ENCODE assay signal across 26 mouse cellular contexts in genomic region chr11:55217880-55218279, GRCm38 (mm10). TPM values are rescaled to one million over a fixed set of nuclear protein-coding genes. Genes with fewer than 3 reads are reported as not detected.
DNase-seq lines count a peak whose midpoint lies in the region; ATAC-seq and TF ChIP-seq lines count a peak whose summit lies in the region.
"Had no signal": no experiment of that assay in that cellular context is flagged by ENCODE, and none has a peak within 500 bp of the region (broad histone marks: within the 10 kb centered on the region; RNA-seq: fewer than 3 reads in every experiment).

No protein-coding gene starts in this region.

- H3K4me2 ChIP-seq in midbrain, embryonic 11.5 days, result no peak overlapping the region
- H3K4me2 ChIP-seq: forebrain, embryonic 13.5 days; hindbrain, embryonic 13.5 days; limb, embryonic 12.5 days; midbrain, embryonic 12.5 days; stomach, embryonic 15.5 days had no signal

- peak overlapping the region; percentile 96 for H3K27ac ChIP-seq in kidney, adult 2 months (ENCODE audit: insufficient read depth, low read depth, low read length)
- H3K27ac ChIP-seq in midbrain, embryonic 11.5 days (ENCODE audit: low read depth, low read length), result no peak overlapping the region
- H3K27ac ChIP-seq in midbrain, embryonic 10.5 days (replicated peaks), result no peak overlapping the region
- H3K27ac ChIP-seq in small intestine, adult 2 months (ENCODE audit: insufficient read depth, low read depth, low read length), result peak overlapping the region; percentile 85
- H3K27ac ChIP-seq: forebrain, embryonic 13.5 days; heart, adult 2 months; hindbrain, embryonic 13.5 days; limb, embryonic 12.5 days; macrophage; midbrain, embryonic 12.5 days; stomach, embryonic 15.5 days had no signal

- no peak overlapping the region for H3K9ac ChIP-seq in midbrain, embryonic 11.5 days (ENCODE audit: low read length)
- H3K9ac ChIP-seq: forebrain, embryonic 13.5 days; hindbrain, embryonic 13.5 days; limb, embryonic 12.5 days; midbrain, embryonic 12.5 days; stomach, embryonic 15.5 days had no signal

- 57% methylated on average over 7 of the region's 7 CpGs for WGBS in kidney, adult 2 months
- WGBS in midbrain, embryonic 11.5 days, result 92% methylated on average over 7 of the region's 7 CpGs
- 94% methylated on average over 7 of the region's 7 CpGs for WGBS in midbrain, embryonic 10.5 days
- WGBS in small intestine, adult 2 months, result 81% methylated on average over 7 of the region's 7 CpGs
- WGBS in lung, adult 2 months, result 91% methylated on average over 7 of the region's 7 CpGs

- peak; percentile 33 for DNase-seq in adrenal gland, adult 2 months
- no peak for DNase-seq in adrenal gland, adult 8-10 months
- no peak for DNase-seq in kidney, adult 2 months
- DNase-seq in kidney, postnatal 10 days, result no peak
- DNase-seq in midbrain, embryonic 11.5 days (ENCODE audit: low spot score, missing footprints), result peak; percentile 8
- DNase-seq in midbrain, embryonic 10.5 days (ENCODE audit: low spot score), result no peak
- DNase-seq in lung, adult 2 months, result no peak
- DNase-seq: adrenal gland, postnatal 25 days; cerebellum, adult 18-20 months; gastrocnemius, postnatal 25 days; heart, adult 2 months; layer of hippocampus, adult 9-11 months; right cerebral cortex, adult 18-20 months; spleen, adult 18-20 months; thymus, adult 2 months had no signal

- TF ChIP-seq POLR2A in kidney, adult 2 months (IDR thresholded peaks at IDR 0.05; ENCODE audit: low read depth, low read length), result no peak
- no peak for TF ChIP-seq POLR2A in small intestine, adult 2 months (IDR thresholded peaks at IDR 0.05; ENCODE audit: low read depth, low read length)
- TF ChIP-seq POLR2A in lung, adult 2 months (IDR thresholded peaks at IDR 0.05; ENCODE audit: borderline replicate concordance, extremely low read depth, low read depth, low read length), result no peak

- ATAC-seq in midbrain, embryonic 11.5 days (ENCODE audit: low FRiP score), result no peak
- ATAC-seq: CD4-positive, CD25-positive, alpha-beta regulatory T cell, adult 4 months; forebrain, embryonic 13.5 days; inflammation-experienced regulatory T-cells, adult 6 months; Patski had no signal

- peaks cover 22% of the 10 kb centered on the region; the same call in 1 of the 2 replicates for H3K4me1 ChIP-seq in kidney, adult 2 months (ENCODE audit: control insufficient read depth, insufficient read depth, low read length)
- no peaks in the 10 kb centered on the region for H3K4me1 ChIP-seq in midbrain, embryonic 11.5 days (ENCODE audit: control insufficient read depth, insufficient read depth, low read length)
- H3K4me1 ChIP-seq in midbrain, embryonic 10.5 days, result no peaks in the 10 kb centered on the region
- peaks cover 14% of the 10 kb centered on the region; the same call in 1 of the 2 replicates for H3K4me1 ChIP-seq in small intestine, adult 2 months (ENCODE audit: control insufficient read depth, insufficient read depth, insufficient read length, low read length)
- H3K4me1 ChIP-seq in lung, adult 2 months (ENCODE audit: control insufficient read depth, insufficient read depth, low read length), result peaks cover 6% of the 10 kb centered on the region; the same call in 1 of the 2 replicates
- H3K4me1 ChIP-seq: forebrain, embryonic 13.5 days; hindbrain, embryonic 13.5 days; limb, embryonic 12.5 days; midbrain, embryonic 12.5 days; stomach, embryonic 15.5 days had no signal

- TF ChIP-seq CTCF in kidney, adult 2 months (conservative IDR thresholded peaks at IDR 0.05; ENCODE audit: insufficient read depth, insufficient read length, low read depth, low read length), result no peak
- no peak for TF ChIP-seq CTCF in small intestine, adult 2 months (IDR thresholded peaks at IDR 0.05; ENCODE audit: extremely low read depth, insufficient read length, insufficient replicate concordance, low read depth, low read length)
- TF ChIP-seq CTCF in lung, adult 2 months (IDR thresholded peaks at IDR 0.05; ENCODE audit: insufficient read depth, low read length), result no peak

- no peaks in the 10 kb centered on the region for H3K9me3 ChIP-seq in midbrain, embryonic 11.5 days (ENCODE audit: control insufficient read depth, low read length)
- no peaks in the 10 kb centered on the region for H3K9me3 ChIP-seq in midbrain, embryonic 10.5 days (replicated peaks)
- H3K9me3 ChIP-seq: forebrain, embryonic 13.5 days; hindbrain, embryonic 13.5 days; limb, embryonic 12.5 days; midbrain, embryonic 12.5 days; stomach, embryonic 15.5 days had no signal

- H3K4me3 ChIP-seq in kidney, adult 2 months (ENCODE audit: insufficient read depth, low read depth, low read length), result peak overlapping the region; percentile 26
- no peak overlapping the region for H3K4me3 ChIP-seq in midbrain, embryonic 11.5 days (ENCODE audit: low read depth, low read length)
- no peak overlapping the region for H3K4me3 ChIP-seq in midbrain, embryonic 10.5 days
- H3K4me3 ChIP-seq in small intestine, adult 2 months (ENCODE audit: low read depth, low read length), result peak overlapping the region; percentile 37
- H3K4me3 ChIP-seq in lung, adult 2 months (replicated peaks; ENCODE audit: extremely low read depth, low read depth, low read length), result no peak overlapping the region
- H3K4me3 ChIP-seq: forebrain, embryonic 13.5 days; heart, adult 2 months; hindbrain, embryonic 13.5 days; limb, embryonic 12.5 days; midbrain, embryonic 12.5 days; stomach, embryonic 15.5 days had no signal

- no peaks in the 10 kb centered on the region; the same call in 1 of the 2 replicates for H3K36me3 ChIP-seq in kidney, adult 2 months (ENCODE audit: control insufficient read depth, insufficient read depth, low read length)
- no peaks in the 10 kb centered on the region for H3K36me3 ChIP-seq in midbrain, embryonic 11.5 days (ENCODE audit: control insufficient read depth, insufficient read depth, low read length)
- H3K36me3 ChIP-seq in midbrain, embryonic 10.5 days, result peaks cover 17% of the 10 kb centered on the region; the same call in 1 of the 2 replicates
- peaks cover 63% of the 10 kb centered on the region for H3K36me3 ChIP-seq in small intestine, adult 2 months (ENCODE audit: control insufficient read depth, insufficient read depth, low read length)
- H3K36me3 ChIP-seq: stomach, embryonic 15.5 days had no signal

- no peaks in the 10 kb centered on the region for H3K27me3 ChIP-seq in kidney, adult 2 months (replicated peaks; ENCODE audit: control insufficient read depth, insufficient read depth, low read length)
- no peaks in the 10 kb centered on the region for H3K27me3 ChIP-seq in midbrain, embryonic 11.5 days (ENCODE audit: control insufficient read depth, insufficient read depth, low read length)
- no peaks in the 10 kb centered on the region for H3K27me3 ChIP-seq in midbrain, embryonic 10.5 days (ENCODE audit: low read depth, poor library complexity, severe bottlenecking)
- H3K27me3 ChIP-seq in small intestine, adult 2 months (ENCODE audit: control insufficient read depth, insufficient read depth, low read length), result no peaks in the 10 kb centered on the region
- H3K27me3 ChIP-seq: forebrain, embryonic 13.5 days; hindbrain, embryonic 13.5 days; limb, embryonic 12.5 days; midbrain, embryonic 12.5 days; Patski; stomach, embryonic 15.5 days had no signal

RNA-seq across cellular contexts. Expression of gene Slc36a1, which starts 13.7 kb away (rescaled TPM):
- total RNA-seq in adrenal gland, adult 2 months (2021), result 10 to 100 TPM; 15.9 to 18.7 TPM
- polyA plus RNA-seq in adrenal gland, adult 2 months (2012; rRNA removed), result 16.4 and 21.5 TPM in 2 replicates
- total RNA-seq in adrenal gland, adult 8-10 months (2022), result 10 to 100 TPM; 24.4 to 27.7 (median 24.6) TPM
- polyA plus RNA-seq in kidney, adult 2 months (2012; rRNA removed), result 60.5 and 63.4 TPM in 2 replicates
- 1.7 and 2.0 TPM in 2 replicates for polyA plus RNA-seq in midbrain, embryonic 11.5 days (2014; fragmentation: Nextera tagmentation; extraction: Ambion mirVana)
- 0.77 and 1.0 TPM in 2 replicates for polyA plus RNA-seq in midbrain, embryonic 10.5 days (2016; fragmentation: Nextera tagmentation; extraction: Ambion mirVana)
- 48.9 and 96.4 TPM in 2 replicates for polyA plus RNA-seq in small intestine, adult 2 months (2012; rRNA removed)
- 15.6 and 19.4 TPM in 2 replicates for polyA plus RNA-seq in lung, adult 2 months (2012; rRNA removed)

RNA-seq across cellular contexts. Expression of gene Slc36a2, which starts 33.0 kb away (rescaled TPM):
- total RNA-seq in adrenal gland, adult 2 months (2021), result 100 to 1,000 TPM in 1 of 2 experiments, 10 to 100 TPM in 1; 93.6 to 146 TPM
- 144 and 233 TPM in 2 replicates for polyA plus RNA-seq in adrenal gland, adult 2 months (2012; rRNA removed)
- 10 to 100 TPM; 11.2 to 54.4 (median 43.2) TPM for total RNA-seq in adrenal gland, adult 8-10 months (2022)
- polyA plus RNA-seq in kidney, adult 2 months (2012; rRNA removed), result 35.4 and 36.9 TPM in 2 replicates
- not detected in 2 replicates for polyA plus RNA-seq in midbrain, embryonic 11.5 days (2014; fragmentation: Nextera tagmentation; extraction: Ambion mirVana)
- polyA plus RNA-seq in midbrain, embryonic 10.5 days (2016; fragmentation: Nextera tagmentation; extraction: Ambion mirVana), result 0.17 and 0.20 TPM in 2 replicates
- polyA plus RNA-seq in small intestine, adult 2 months (2012; rRNA removed), result 0.90 and 1.6 TPM in 2 replicates
- 75.9 and 90.6 TPM in 2 replicates for polyA plus RNA-seq in lung, adult 2 months (2012; rRNA removed)
- total RNA-seq: monocyte, adult 5-6 weeks had no signal
- polyA plus RNA-seq: CD4-positive, CD25-positive, alpha-beta regulatory T cell, adult 4 months; macrophage; midbrain, embryonic 12.5 days had no signal

Comparison
In these comparisons a context has a peak if more than half of its experiments do, and no peak if none do; other contexts are left out.
1. DNase-seq: peak in adrenal gland, adult 2 months (single experiment) and midbrain, embryonic 11.5 days (single experiment); none in adrenal gland, adult 8-10 months (single experiment), kidney, adult 2 months (single experiment), kidney, postnatal 10 days (single experiment), midbrain, embryonic 10.5 days (single experiment) and lung, adult 2 months (single experiment).
2. H3K27ac ChIP-seq: peak in kidney, adult 2 months (single experiment) and small intestine, adult 2 months (single experiment); none in midbrain, embryonic 11.5 days (single experiment) and midbrain, embryonic 10.5 days (single experiment).
3. H3K4me3 ChIP-seq: peak in kidney, adult 2 months (single experiment) and small intestine, adult 2 months (single experiment); none in midbrain, embryonic 11.5 days (single experiment), midbrain, embryonic 10.5 days (single experiment) and lung, adult 2 months (single experiment).
4. RNA of gene Slc36a2, which starts 33.0 kb away (polyA plus RNA-seq): 144 to 233 TPM in adrenal gland, adult 2 months, 75.9 to 90.6 TPM in lung, adult 2 months and 35.4 to 36.9 TPM in kidney, adult 2 months; 0.90 to 1.6 TPM in small intestine, adult 2 months, 0.17 to 0.20 TPM in midbrain, embryonic 10.5 days and not detected in midbrain, embryonic 11.5 days; every median in the first group is over 10 times any median in the second.